Mouse (Mus musculus): ENCODE measurements around the gene Snrnp70.

The Snrnp70 gene

DNA sequence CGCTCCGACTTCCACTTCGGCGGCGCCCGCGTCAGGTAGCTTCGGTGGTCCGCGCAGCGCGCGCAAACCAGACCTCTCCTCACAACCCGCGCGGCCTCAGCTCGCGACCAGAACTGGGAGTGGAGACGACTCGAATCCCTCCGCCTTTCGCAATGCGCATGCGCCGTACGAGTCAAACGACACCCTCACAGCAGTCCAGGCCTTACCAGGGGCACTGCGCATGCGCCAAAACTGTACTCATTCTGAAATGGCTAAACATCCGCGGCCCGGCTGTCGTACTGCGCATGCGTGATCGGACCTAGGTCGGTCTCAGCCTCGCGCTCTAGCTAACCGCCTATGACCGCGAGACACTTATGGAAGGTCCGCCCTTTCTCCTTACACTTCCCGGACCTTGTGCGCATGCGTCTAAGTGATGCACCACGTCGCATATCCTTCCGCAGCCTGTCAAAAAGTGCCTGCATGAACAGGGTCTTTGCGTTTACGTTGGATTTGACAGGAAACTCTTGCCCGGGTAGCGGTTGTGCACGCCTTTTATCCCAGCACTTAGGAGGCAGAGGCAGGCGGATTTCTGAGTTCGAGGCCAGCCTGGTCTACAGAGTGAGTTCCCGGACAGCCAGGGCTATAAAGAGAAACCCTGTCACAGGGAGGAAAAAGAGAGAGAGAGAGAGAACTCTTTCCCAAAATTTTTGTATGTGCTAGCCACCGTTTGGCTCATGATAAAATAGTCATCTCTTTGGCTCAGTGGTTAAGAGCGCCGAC is at the start of gene Snrnp70:
Gene Snrnp70, minus strand, starts transcription at position 165 of the 759 bp plus-strand sequence.
- peak; percentile 100 for DNase-seq

DNA sequence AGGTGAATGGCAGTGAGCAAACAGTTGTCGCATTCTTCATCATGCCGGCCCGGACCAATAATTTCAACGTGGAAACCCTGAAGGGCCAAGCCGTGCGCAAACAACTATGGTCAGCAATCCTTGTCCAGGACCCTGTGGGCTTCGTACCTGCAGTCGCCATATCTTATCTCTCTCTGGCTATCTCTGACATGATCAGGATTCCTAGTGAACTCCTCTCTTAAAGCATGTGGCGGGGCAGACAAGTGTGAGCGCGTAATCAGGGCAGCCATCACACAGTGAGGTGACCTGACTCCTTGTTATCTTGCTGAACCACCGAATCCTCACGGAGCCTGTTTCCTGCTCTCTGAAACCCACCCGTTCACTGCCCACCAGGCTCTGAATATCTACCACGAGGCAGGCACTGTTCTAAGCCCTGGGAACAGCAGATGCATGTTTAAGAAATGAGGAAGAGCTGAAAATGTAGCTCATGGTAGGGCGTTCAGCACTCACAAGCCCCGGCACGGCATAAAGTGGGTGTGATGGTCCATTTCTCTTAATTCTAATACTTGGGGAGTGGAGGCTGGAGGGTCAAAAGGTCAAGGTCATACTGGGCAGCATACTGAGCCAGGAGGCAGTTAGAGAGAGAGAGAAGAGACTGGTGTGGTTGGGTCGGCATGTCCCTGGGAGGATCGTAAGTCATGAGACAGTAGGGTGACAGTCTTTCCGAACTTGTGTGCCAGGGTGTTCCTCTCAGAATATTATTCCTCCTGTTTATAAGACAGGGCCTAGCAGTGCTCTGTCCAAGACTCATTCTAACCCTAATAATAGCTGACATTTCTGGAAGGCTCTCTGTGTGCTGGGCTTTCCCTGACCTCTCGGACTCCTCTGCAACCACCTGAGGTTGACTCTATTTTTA is 48.2 kb upstream of the Snrnp70 start:
- DNase-seq: no peak

DNA sequence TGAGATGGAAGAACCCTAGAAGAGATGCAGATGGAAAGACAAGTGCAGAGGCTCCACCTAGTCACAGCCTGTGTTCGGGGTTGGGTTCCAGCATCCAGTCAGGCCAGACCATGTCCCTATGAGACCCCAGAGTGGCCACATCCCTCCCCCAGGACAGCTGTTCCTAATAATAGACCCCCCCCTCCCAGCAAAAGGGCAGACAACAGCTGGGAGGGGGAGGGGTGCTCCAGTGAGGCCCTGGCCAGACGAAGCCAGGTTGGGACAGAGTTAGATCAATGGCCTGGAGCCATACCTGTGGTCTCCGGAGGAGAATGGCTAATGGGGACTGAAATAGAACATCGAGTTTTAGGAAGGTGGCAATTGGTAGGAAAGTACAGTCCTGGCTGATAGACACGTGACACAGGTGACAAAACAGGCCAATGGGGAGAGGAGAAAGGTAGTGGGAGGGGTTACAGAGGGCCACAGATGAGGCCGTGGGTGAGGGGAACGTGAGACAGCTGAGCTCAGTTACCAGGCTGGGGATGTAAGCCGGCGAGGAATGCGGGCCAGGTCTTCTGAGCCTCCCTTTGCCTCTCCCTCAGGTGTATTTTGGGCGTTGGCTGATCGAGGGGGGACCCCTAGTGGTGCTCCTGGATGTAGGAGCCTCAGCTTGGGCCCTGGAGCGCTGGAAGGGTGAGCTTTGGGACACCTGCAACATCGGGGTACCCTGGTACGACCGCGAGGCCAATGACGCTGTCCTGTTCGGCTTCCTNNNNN is 42.2 kb upstream of the Snrnp70 start, which contains the start of gene Ruvbl2:
Gene Ruvbl2, minus strand, starts transcription at position 576 of the 756 bp plus-strand sequence.
- DNase-seq: peak; percentile 47

DNA sequence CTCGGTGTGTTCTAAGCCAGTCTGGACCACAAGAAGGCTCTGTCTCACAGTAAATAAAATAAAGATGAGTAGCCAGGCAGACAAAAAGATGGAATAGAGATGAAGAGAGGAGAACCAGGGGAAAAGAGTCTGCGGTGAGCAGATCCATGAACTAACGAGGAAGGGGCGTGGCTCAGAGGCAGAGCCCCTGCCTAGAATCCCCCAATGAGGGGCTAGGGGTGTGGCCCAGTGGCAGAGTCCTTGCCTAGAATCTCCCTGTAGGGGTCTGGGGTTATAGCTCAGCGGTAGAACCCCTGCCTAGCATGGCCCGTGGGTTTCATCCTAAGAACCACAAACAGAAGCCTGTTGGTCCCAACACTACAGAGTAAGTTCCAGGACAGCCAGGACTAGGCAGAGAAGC is 41.5 kb upstream of the Snrnp70 start:
- DNase-seq: no peak

DNA sequence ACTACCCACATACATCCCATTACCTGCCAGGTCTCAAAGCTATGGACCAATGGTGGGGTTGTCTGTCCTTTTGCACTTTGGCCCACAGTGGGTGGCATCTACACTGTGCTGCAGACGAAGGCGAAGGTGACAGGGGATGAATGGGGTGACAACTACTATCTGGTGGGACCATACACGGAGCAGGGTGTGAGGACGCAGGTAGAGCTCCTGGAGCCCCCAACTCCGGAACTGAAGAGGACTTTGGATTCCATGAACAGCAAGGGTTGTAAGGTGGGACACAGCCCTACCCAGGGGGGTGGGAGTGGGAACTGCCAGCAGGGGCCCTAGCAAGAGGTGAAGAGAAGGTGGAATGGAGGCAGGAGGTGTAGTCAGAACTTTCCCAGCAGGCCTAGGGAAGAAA is 40.9 kb upstream of the Snrnp70 start:
- DNase-seq: no peak

GRCm38 (mm10) chr7:45435038-45435437 is 39.5 kb upstream of the Snrnp70 start:
- peak; percentile 49 for DNase-seq

DNA sequence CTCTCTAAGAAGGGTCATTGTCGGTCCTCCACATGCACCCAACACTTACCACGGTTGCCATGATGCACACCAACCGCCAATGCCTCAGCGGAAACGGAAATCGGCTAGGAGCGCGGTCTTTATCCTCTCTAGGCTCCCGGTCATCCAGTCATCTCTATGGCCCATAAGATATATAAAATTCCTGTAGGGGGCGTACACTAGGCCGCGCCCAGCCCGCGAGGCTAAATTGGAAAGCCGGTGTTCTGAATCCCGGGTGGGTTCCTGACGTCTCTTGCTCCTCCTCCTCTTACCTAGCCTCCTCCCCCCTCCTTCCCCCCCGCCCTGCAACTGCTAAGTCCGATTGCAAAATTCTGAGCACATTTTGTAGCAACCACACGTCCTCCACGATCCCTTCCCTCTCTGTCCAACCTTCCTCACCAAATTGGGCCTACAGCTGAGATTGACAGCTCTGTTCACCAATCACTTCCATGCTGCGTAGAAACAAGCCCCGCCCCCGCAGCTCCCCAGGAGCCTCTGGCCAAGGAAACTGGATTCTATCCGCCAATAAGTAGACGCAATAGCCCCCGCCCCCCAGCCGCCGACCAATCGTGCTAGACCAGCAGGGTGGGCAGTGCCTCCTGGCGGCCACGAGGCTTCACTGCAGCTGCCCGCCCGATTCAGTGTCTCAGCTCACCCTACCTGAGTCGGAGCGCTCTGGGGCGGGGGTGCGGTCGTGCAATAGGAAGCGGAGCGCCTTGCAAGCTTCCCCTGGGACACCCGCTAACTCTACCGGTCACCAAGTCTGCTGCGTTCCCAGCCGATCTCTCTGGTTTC is 38.9 kb upstream of the Snrnp70 start, which contains the start of gene Gys1:
Gene Gys1, plus strand, starts transcription at position 642 of the 813 bp plus-strand sequence.
- peak; percentile 100 for DNase-seq

GRCm38 (mm10) chr7:45433835-45434202 is 38.3 kb upstream of the Snrnp70 start:
- DNase-seq: no peak

- DNase-seq: no peak
Measured at GRCm38 (mm10) chr7:45426556-45426955, 31.0 kb upstream of the Snrnp70 start.

DNA sequence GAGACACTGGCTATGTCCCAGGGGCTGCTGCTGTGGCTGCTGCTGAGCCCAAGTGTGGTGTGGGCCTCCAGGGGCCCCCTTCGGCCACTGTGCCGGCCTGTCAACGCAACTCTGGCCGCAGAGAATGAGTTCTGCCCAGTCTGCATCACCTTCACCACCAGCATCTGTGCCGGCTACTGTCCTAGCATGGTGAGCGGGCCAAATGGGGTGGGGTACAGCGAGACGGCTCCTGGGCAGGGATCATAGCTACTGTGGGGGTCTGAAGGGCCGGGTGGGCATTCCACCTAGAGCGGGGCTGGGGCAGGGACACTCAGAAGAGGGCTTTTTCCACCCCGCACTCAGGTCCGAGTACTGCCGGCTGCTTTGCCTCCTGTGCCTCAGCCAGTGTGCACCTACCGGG is 25.7 kb upstream of the Snrnp70 start:
- no peak for DNase-seq

DNA sequence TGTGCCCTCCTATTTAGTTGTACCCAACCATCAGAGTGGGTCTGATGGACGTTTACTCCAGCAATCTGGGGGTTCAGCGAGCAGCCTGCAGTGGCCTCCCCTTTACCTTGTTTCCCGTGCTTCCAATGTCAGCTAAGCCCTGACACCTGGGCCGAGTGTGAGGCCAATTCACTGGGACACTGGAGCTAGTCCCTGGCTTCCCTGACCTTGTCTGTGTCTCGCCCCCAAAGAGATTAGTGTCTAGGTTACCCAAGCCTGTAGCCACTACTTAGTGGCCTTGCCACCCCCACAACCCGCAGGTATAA is 25.0 kb upstream of the Snrnp70 start, which contains the start of gene Lhb:
Gene Lhb, plus strand, starts transcription at position 206 of the 305 bp plus-strand sequence.
- no peak for DNase-seq

DNA sequence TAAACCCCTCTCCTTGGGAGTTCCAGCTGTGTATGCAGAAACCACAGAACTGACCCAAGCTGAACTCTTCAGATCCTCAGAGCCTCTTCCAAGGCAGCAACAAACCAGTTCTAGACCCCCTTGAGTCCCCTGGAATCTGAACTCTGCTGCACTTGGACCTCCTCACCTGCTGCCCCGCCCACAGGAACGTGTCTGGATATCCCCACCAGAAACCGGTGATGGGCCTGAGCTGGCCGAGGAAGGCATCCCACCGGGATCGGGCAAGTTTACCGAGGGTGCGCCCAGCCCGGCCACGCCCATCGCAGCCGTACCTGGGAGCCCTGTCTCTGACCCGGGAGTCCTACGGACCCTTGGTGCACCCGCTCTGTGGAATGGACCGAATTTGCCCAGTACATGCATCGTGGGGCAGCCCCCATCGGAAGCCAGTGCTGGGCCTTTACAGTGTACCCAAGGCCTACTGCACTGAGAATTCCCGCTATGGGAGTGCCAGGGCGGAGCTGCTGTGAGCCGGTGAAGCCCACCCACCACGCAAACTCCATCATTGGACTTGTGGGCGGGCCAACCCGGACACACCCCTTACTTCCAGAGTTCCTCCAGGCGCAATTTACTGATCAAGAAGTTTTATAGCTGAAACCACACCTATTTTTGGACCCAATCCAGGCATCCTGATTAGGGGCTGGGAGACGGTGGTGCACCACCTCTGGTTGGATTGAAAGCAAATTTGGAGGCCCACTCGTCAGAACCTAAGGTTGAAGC is 24.5 kb upstream of the Snrnp70 start:
- DNase-seq: peak; percentile 48

GRCm38 (mm10) chr7:45417962-45418492 is 22.5 kb upstream of the Snrnp70 start:
- DNase-seq: no peak

DNA sequence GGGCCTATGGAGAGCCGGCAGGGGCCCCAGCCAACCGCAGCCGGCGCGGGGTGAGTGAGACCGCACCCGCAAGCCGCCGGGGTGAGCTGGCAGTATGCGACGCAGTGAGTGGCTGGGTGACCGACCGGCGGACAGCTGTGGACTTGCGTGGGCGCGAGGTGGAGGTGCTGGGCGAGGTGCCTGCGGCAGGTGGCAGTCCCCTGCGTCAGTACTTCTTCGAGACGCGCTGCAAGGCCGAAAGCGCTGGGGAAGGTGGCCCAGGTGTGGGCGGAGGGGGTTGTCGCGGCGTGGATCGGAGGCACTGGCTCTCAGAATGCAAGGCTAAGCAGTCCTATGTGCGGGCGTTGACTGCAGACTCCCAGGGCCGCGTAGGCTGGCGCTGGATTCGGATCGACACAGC is 20.1 kb upstream of the Snrnp70 start:
- DNase-seq: no peak

- DNase-seq: no peak
Measured at GRCm38 (mm10) chr7:45414740-45415224, 19.2 kb upstream of the Snrnp70 start.

GRCm38 (mm10) chr7:45413864-45414739 is 18.6 kb upstream of the Snrnp70 start:
- peak; percentile 62 for DNase-seq

- DNase-seq: peak; percentile 49
Measured at GRCm38 (mm10) chr7:45413113-45413863, 17.7 kb upstream of the Snrnp70 start, which contains the start of gene Ntf5. Gene Ntf5, plus strand, starts transcription at chr7:45413695.

- DNase-seq: no peak
Measured at GRCm38 (mm10) chr7:45412421-45412820, 16.9 kb upstream of the Snrnp70 start.
